Comparison of ENCODE assay signal across 12 mouse cellular contexts in genomic region chr7:116122981-116123596, GRCm38 (mm10). TPM values are rescaled to one million over a fixed set of nuclear protein-coding genes. Genes with fewer than 3 reads are reported as not detected.
A peak's percentile ranks its signal among the peaks of the same experiment; 100 is the strongest.
DNase-seq lines count a peak whose midpoint lies in the region; ATAC-seq and TF ChIP-seq lines count a peak whose summit lies in the region.
"Had no signal": no experiment of that assay in that cellular context is flagged by ENCODE, and none has a peak within 500 bp of the region (broad histone marks: within the 10 kb centered on the region; RNA-seq: fewer than 3 reads in every experiment).

No protein-coding gene starts in this region.

- WGBS in hindbrain, embryonic 10.5 days = 48% methylated on average over 13 of the region's 13 CpGs
- 19% methylated on average over 13 of the region's 13 CpGs for WGBS in midbrain, embryonic 15.5 days

- H3K27me3 ChIP-seq in hindbrain, embryonic 10.5 days (ENCODE audit: insufficient read depth, poor library complexity, severe bottlenecking) = no peaks in the 10 kb centered on the region
- no peaks in the 10 kb centered on the region for H3K27me3 ChIP-seq in midbrain, embryonic 15.5 days (replicated peaks)
- H3K27me3 ChIP-seq: embryonic facial prominence, embryonic 12.5 days had no signal

- peak; percentile 70; the same call in 1 of the 2 replicates for ATAC-seq in midbrain, embryonic 15.5 days (replicated peaks)

- H3K36me3 ChIP-seq in hindbrain, embryonic 10.5 days = peaks cover 38% of the 10 kb centered on the region
- no peaks in the 10 kb centered on the region for H3K36me3 ChIP-seq in midbrain, embryonic 15.5 days (replicated peaks)
- H3K36me3 ChIP-seq: embryonic facial prominence, embryonic 12.5 days had no signal

- H3K9me3 ChIP-seq in hindbrain, embryonic 10.5 days = peaks cover 5% of the 10 kb centered on the region; the same call in 1 of the 2 replicates
- no peaks in the 10 kb centered on the region for H3K9me3 ChIP-seq in midbrain, embryonic 15.5 days
- H3K9me3 ChIP-seq: embryonic facial prominence, embryonic 12.5 days had no signal

- peak overlapping the region; percentile 45; the same call in 1 of the 2 replicates for H3K27ac ChIP-seq in left cerebral cortex, adult 2 months
- H3K27ac ChIP-seq in hindbrain, embryonic 10.5 days = peak overlapping the region; percentile 42
- no peak overlapping the region for H3K27ac ChIP-seq in midbrain, embryonic 15.5 days
- H3K27ac ChIP-seq: embryonic facial prominence, embryonic 12.5 days had no signal

- H3K4me3 ChIP-seq in left cerebral cortex, adult 2 months = no peak overlapping the region
- H3K4me3 ChIP-seq in hindbrain, embryonic 10.5 days = no peak overlapping the region
- H3K4me3 ChIP-seq in midbrain, embryonic 15.5 days = no peak overlapping the region
- H3K4me3 ChIP-seq: embryonic facial prominence, embryonic 12.5 days; megakaryocyte, embryonic 14.5 days had no signal

- TF ChIP-seq CTCF in left cerebral cortex, adult 2 months (IDR thresholded peaks at IDR 0.05) = no peak

- no peak overlapping the region for H3K9ac ChIP-seq in midbrain, embryonic 15.5 days
- H3K9ac ChIP-seq: embryonic facial prominence, embryonic 12.5 days had no signal

- intact Hi-C loops in left cerebral cortex, adult 2 months (cut with DNase I) = no loop called here

- no peak for DNase-seq in left cerebral cortex, adult 2 months (ENCODE audit: extremely low spot score in 1 of 2, low spot score in 2 of 2)
- no peak for DNase-seq in left cerebral cortex, adult 18-20 months (ENCODE audit: low spot score in 2 of 2)
- peak; percentile 62 for DNase-seq in ZHBTc4 (ENCODE audit: low read depth, low spot score)
- DNase-seq in hindbrain, embryonic 10.5 days (ENCODE audit: low spot score) = peak; percentile 26
- no peak for DNase-seq in spleen, postnatal 10 days (ENCODE audit: low spot score in 2 of 2)
- no peak for DNase-seq in layer of hippocampus, postnatal 36 days
- DNase-seq: gastrocnemius, postnatal 36 days; heart, postnatal 14 days; kidney, adult 9 months had no signal

- peaks cover 49% of the 10 kb centered on the region for H3K4me1 ChIP-seq in hindbrain, embryonic 10.5 days (replicated peaks)
- H3K4me1 ChIP-seq in midbrain, embryonic 15.5 days = peaks cover 22% of the 10 kb centered on the region

- H3K4me2 ChIP-seq in midbrain, embryonic 15.5 days = no peak overlapping the region
- H3K4me2 ChIP-seq: embryonic facial prominence, embryonic 12.5 days had no signal

RNA-seq across cellular contexts. Expression of gene Gm4353, which starts 38.7 kb away (rescaled TPM):
- 1 to 10 TPM; 2.5 to 2.8 TPM for total RNA-seq in left cerebral cortex, adult 2 months (2021)
- 1 to 10 TPM; 2.9 to 3.8 TPM for total RNA-seq in left cerebral cortex, adult 18-20 months (2021)
- polyA plus RNA-seq in hindbrain, embryonic 10.5 days (2016; fragmentation: Nextera tagmentation; extraction: Ambion mirVana) = 0.71 and 0.90 TPM in 2 replicates
- polyA plus RNA-seq in midbrain, embryonic 15.5 days (2015; fragmentation: Nextera tagmentation; extraction: Ambion mirVana) = 1.0 and 1.3 TPM in 2 replicates
- total RNA-seq in layer of hippocampus, postnatal 36 days (2021) = 1 to 10 TPM; 2.6 to 4.7 TPM

Comparison
In these comparisons a context has a peak if more than half of its experiments do, and no peak if none do; other contexts are left out.
1. DNase-seq: peak in ZHBTc4 (single experiment) and hindbrain, embryonic 10.5 days (single experiment); none in left cerebral cortex, adult 2 months (0 of 2), left cerebral cortex, adult 18-20 months (0 of 2), spleen, postnatal 10 days (0 of 2) and layer of hippocampus, postnatal 36 days (0 of 2).